Mouse (Mus musculus): Measurements from ENCODE around the gene Rad9a. TPM values are rescaled to one million over a fixed set of nuclear protein-coding genes. Genes with fewer than 3 reads are reported as not detected.

Gene Rad9a
- polyA plus RNA-seq, 1 experiment, result 33.3 TPM

GRCm38 (mm10) chr19:4147782-4148490 is 53.5 kb downstream of the Rad9a start:
- peaks cover 18% of the 10 kb centered on the region for H3K36me3 ChIP-seq (ENCODE audit: control insufficient read depth, insufficient read depth)
- peaks cover 15% of the 10 kb centered on the region for H3K79me3 ChIP-seq (ENCODE audit: low read depth)
- no peaks in the 10 kb centered on the region for H3K27me3 ChIP-seq (ENCODE audit: control insufficient read depth, insufficient read depth, insufficient read length)
- H3K79me2 ChIP-seq (ENCODE audit: control insufficient read depth, insufficient read depth), result peaks cover 28% of the 10 kb centered on the region
- H3K4me3 ChIP-seq (ENCODE audit: insufficient read depth, poor library complexity, severe bottlenecking), result no peak overlapping the region
- H3ac ChIP-seq (ENCODE audit: control insufficient read depth, insufficient read length, low read depth), result peak overlapping the region; percentile 31
- no peak for TF ChIP-seq FOSL1 (IDR thresholded peaks at IDR 0.05; ENCODE audit: insufficient read depth, low read length, poor library complexity, severe bottlenecking)
- no peak for TF ChIP-seq CTCF (IDR thresholded peaks at IDR 0.05; ENCODE audit: control insufficient read depth, insufficient read depth, insufficient read length)
- no peak for TF ChIP-seq MAX (IDR thresholded peaks at IDR 0.05)
- TF ChIP-seq USF1 (IDR thresholded peaks at IDR 0.05; ENCODE audit: low read depth), result no peak
- TF ChIP-seq MYOG (IDR thresholded peaks at IDR 0.05; ENCODE audit: control insufficient read depth, extremely low read depth, insufficient read length), result no peak
- TF ChIP-seq CEBPB (IDR thresholded peaks at IDR 0.05; ENCODE audit: low read depth), result no peak
- no peak for TF ChIP-seq MYOD1 (IDR thresholded peaks at IDR 0.05; ENCODE audit: control insufficient read depth, insufficient read length, low read depth)

GRCm38 (mm10) chr19:4147022-4147405 is 54.4 kb downstream of the Rad9a start:
- no peak for TF ChIP-seq MYOD1 (IDR thresholded peaks at IDR 0.05; ENCODE audit: control insufficient read depth, insufficient read length, low read depth)
- TF ChIP-seq USF1 (IDR thresholded peaks at IDR 0.05; ENCODE audit: low read depth), result no peak
- no peak for TF ChIP-seq MYOG (IDR thresholded peaks at IDR 0.05; ENCODE audit: control insufficient read depth, extremely low read depth, insufficient read length)
- TF ChIP-seq CTCF (IDR thresholded peaks at IDR 0.05; ENCODE audit: control insufficient read depth, insufficient read depth, insufficient read length), result no peak
- TF ChIP-seq CEBPB (IDR thresholded peaks at IDR 0.05; ENCODE audit: low read depth), result no peak
- TF ChIP-seq MAX (IDR thresholded peaks at IDR 0.05), result no peak
- no peak for TF ChIP-seq FOSL1 (IDR thresholded peaks at IDR 0.05; ENCODE audit: insufficient read depth, low read length, poor library complexity, severe bottlenecking)
- Histone ChIP-seq H3K4me3 (ENCODE audit: insufficient read depth, poor library complexity, severe bottlenecking) (no peak overlapping the region), H3ac (ENCODE audit: control insufficient read depth, insufficient read length, low read depth) (no peak overlapping the region), H3K79me3 (ENCODE audit: low read depth) (peaks cover 15% of the 10 kb centered on the region), H3K79me2 (ENCODE audit: control insufficient read depth, insufficient read depth) (peaks cover 28% of the 10 kb centered on the region), H3K36me3 (ENCODE audit: control insufficient read depth, insufficient read depth) (peaks cover 15% of the 10 kb centered on the region), H3K27me3 (ENCODE audit: control insufficient read depth, insufficient read depth, insufficient read length) (no peaks in the 10 kb centered on the region)

- no peaks in the 10 kb centered on the region for H3K27me3 ChIP-seq (ENCODE audit: control insufficient read depth, insufficient read depth, insufficient read length)
- peaks cover 28% of the 10 kb centered on the region for H3K79me2 ChIP-seq (ENCODE audit: control insufficient read depth, insufficient read depth)
- no peak overlapping the region for H3ac ChIP-seq (ENCODE audit: control insufficient read depth, insufficient read length, low read depth)
- TF ChIP-seq CEBPB (IDR thresholded peaks at IDR 0.05; ENCODE audit: low read depth) (no peak), FOSL1 (IDR thresholded peaks at IDR 0.05; ENCODE audit: insufficient read depth, low read length, poor library complexity, severe bottlenecking) (no peak), USF1 (IDR thresholded peaks at IDR 0.05; ENCODE audit: low read depth) (no peak), CTCF (IDR thresholded peaks at IDR 0.05; ENCODE audit: control insufficient read depth, insufficient read depth, insufficient read length) (no peak), MYOG (IDR thresholded peaks at IDR 0.05; ENCODE audit: control insufficient read depth, extremely low read depth, insufficient read length) (no peak), MYOD1 (IDR thresholded peaks at IDR 0.05; ENCODE audit: control insufficient read depth, insufficient read length, low read depth) (no peak), MAX (IDR thresholded peaks at IDR 0.05) (no peak)
- H3K4me3 ChIP-seq (ENCODE audit: insufficient read depth, poor library complexity, severe bottlenecking), result no peak overlapping the region
- H3K36me3 ChIP-seq (ENCODE audit: control insufficient read depth, insufficient read depth), result peaks cover 12% of the 10 kb centered on the region
- H3K79me3 ChIP-seq (ENCODE audit: low read depth), result peaks cover 15% of the 10 kb centered on the region
These were observed 55.0 kb downstream of the Rad9a start for GRCm38 (mm10) chr19:4146366-4147021.

GRCm38 (mm10) chr19:4145936-4146335 is 55.5 kb downstream of the Rad9a start:
- Histone ChIP-seq H3ac (ENCODE audit: control insufficient read depth, insufficient read length, low read depth) (no peak overlapping the region), H3K79me3 (ENCODE audit: low read depth) (peaks cover 15% of the 10 kb centered on the region)

More at GRCm38 (mm10) chr19:4145936-4146335, 55.5 kb downstream of the Rad9a start:
- Histone ChIP-seq H3K27me3 (ENCODE audit: control insufficient read depth, insufficient read depth, insufficient read length) (no peaks in the 10 kb centered on the region), H3K4me3 (ENCODE audit: insufficient read depth, poor library complexity, severe bottlenecking) (no peak overlapping the region), H3K36me3 (ENCODE audit: control insufficient read depth, insufficient read depth) (peaks cover 10% of the 10 kb centered on the region), H3K79me2 (ENCODE audit: control insufficient read depth, insufficient read depth) (peaks cover 24% of the 10 kb centered on the region)
- TF ChIP-seq MAX (IDR thresholded peaks at IDR 0.05) (no peak), MYOD1 (IDR thresholded peaks at IDR 0.05; ENCODE audit: control insufficient read depth, insufficient read length, low read depth) (no peak), USF1 (IDR thresholded peaks at IDR 0.05; ENCODE audit: low read depth) (no peak), CEBPB (IDR thresholded peaks at IDR 0.05; ENCODE audit: low read depth) (no peak)

Small RNAs within 50 kb of the gene (microRNA-seq; reads per million reads assigned to microRNA genes)
- not detected for gene Gm26115 (ENCODE audit: borderline microRNAs expressed)

Other genes with a start within 250 kb of the Rad9a start
- gene Aldh3b3, start 243.0 kb downstream of the Rad9a start, polyA plus RNA-seq (2012; fragmentation: generic; extraction: Trizol), result not detected
- not detected for gene Aldh3b2, start 229.3 kb downstream of the Rad9a start, polyA plus RNA-seq (2012; fragmentation: generic; extraction: Trizol)
- gene Acy3, start 215.1 kb downstream of the Rad9a start, polyA plus RNA-seq (2012; fragmentation: generic; extraction: Trizol), result 3.5 TPM
- 0.02 TPM for gene Tbx10, start 208.9 kb downstream of the Rad9a start, polyA plus RNA-seq (2012; fragmentation: generic; extraction: Trizol)
- 28.1 TPM for gene Nudt8, start 201.1 kb downstream of the Rad9a start, polyA plus RNA-seq (2012; fragmentation: generic; extraction: Trizol)
- 0.28 TPM for gene Gm49405, start 201.0 kb downstream of the Rad9a start, polyA plus RNA-seq (2012; fragmentation: generic; extraction: Trizol)
- 0.98 TPM for gene Doc2g, start 198.3 kb downstream of the Rad9a start, polyA plus RNA-seq (2012; fragmentation: generic; extraction: Trizol)
- gene Ndufv1, start 188.9 kb downstream of the Rad9a start, polyA plus RNA-seq (2012; fragmentation: generic; extraction: Trizol), result 254 TPM
- gene Gstp1, start 163.7 kb downstream of the Rad9a start, polyA plus RNA-seq (2012; fragmentation: generic; extraction: Trizol), result 863 TPM
- gene Gstp2, start 155.6 kb downstream of the Rad9a start, polyA plus RNA-seq (2012; fragmentation: generic; extraction: Trizol), result 7.2 TPM
- 0.09 TPM for gene Gstp3, start 142.1 kb downstream of the Rad9a start, polyA plus RNA-seq (2012; fragmentation: generic; extraction: Trizol)
- not detected for gene Cabp2, start 120.1 kb downstream of the Rad9a start, polyA plus RNA-seq (2012; fragmentation: generic; extraction: Trizol)
- gene Cdk2ap2, start 104.5 kb downstream of the Rad9a start, polyA plus RNA-seq (2012; fragmentation: generic; extraction: Trizol), result 134 TPM
- 43.1 TPM for gene Pitpnm1, start 101.7 kb downstream of the Rad9a start, polyA plus RNA-seq (2012; fragmentation: generic; extraction: Trizol)
- gene Aip, start 75.8 kb downstream of the Rad9a start, polyA plus RNA-seq (2012; fragmentation: generic; extraction: Trizol), result 208 TPM
- not detected for gene Gpr152, start 61.9 kb downstream of the Rad9a start, polyA plus RNA-seq (2012; fragmentation: generic; extraction: Trizol)
- 0.04 TPM for gene Cabp4, start 57.6 kb downstream of the Rad9a start, polyA plus RNA-seq (2012; fragmentation: generic; extraction: Trizol)
- 257 TPM for gene Coro1b, start 53.0 kb downstream of the Rad9a start, polyA plus RNA-seq (2012; fragmentation: generic; extraction: Trizol)
- gene Ptprcap, start 48.1 kb downstream of the Rad9a start, polyA plus RNA-seq (2012; fragmentation: generic; extraction: Trizol), result 5.8 TPM
- gene Rps6kb2, start 38.3 kb downstream of the Rad9a start, polyA plus RNA-seq (2012; fragmentation: generic; extraction: Trizol), result 19.7 TPM
- 2.1 TPM for gene Carns1, start 26.2 kb downstream of the Rad9a start, polyA plus RNA-seq (2012; fragmentation: generic; extraction: Trizol)
- 0.26 TPM for gene Tbc1d10c, start 10.4 kb downstream of the Rad9a start, polyA plus RNA-seq (2012; fragmentation: generic; extraction: Trizol)
- gene Ppp1ca, start 9.6 kb downstream of the Rad9a start, polyA plus RNA-seq (2012; fragmentation: generic; extraction: Trizol), result 819 TPM
- 24.8 TPM for gene Clcf1, start 12.6 kb upstream of the Rad9a start, polyA plus RNA-seq (2012; fragmentation: generic; extraction: Trizol)
- 0.90 TPM for gene AC109138.7, start 12.7 kb upstream of the Rad9a start, polyA plus RNA-seq (2012; fragmentation: generic; extraction: Trizol)
- gene Pold4, start 30.2 kb upstream of the Rad9a start, polyA plus RNA-seq (2012; fragmentation: generic; extraction: Trizol), result 112 TPM
- gene Ssh3, start 67.5 kb upstream of the Rad9a start, polyA plus RNA-seq (2012; fragmentation: generic; extraction: Trizol), result 0.34 TPM
- gene Ankrd13d, start 81.5 kb upstream of the Rad9a start, polyA plus RNA-seq (2012; fragmentation: generic; extraction: Trizol), result 2.2 TPM
- gene Grk2, start 104.6 kb upstream of the Rad9a start, polyA plus RNA-seq (2012; fragmentation: generic; extraction: Trizol), result 56.6 TPM
- gene Kdm2a, start 196.6 kb upstream of the Rad9a start, polyA plus RNA-seq (2012; fragmentation: generic; extraction: Trizol), result 24.0 TPM
- 65.1 TPM for gene Rhod, start 237.8 kb upstream of the Rad9a start, polyA plus RNA-seq (2012; fragmentation: generic; extraction: Trizol)

Measured in C2C12 (cell line).